Mouse (Mus musculus): ENCODE results near the gene Ildr1.

GRCm38 (mm10) chr16:36747767-36748166 is 54.0 kb downstream of the Ildr1 start:
- TF ChIP-seq CTCF (conservative IDR thresholded peaks at IDR 0.05; ENCODE audit: low read length) (no peak), NANOG (IDR thresholded peaks at IDR 0.05; ENCODE audit: borderline replicate concordance, low read length) (no peak), POU5F1 (IDR thresholded peaks at IDR 0.05; ENCODE audit: borderline replicate concordance, low read length) (no peak)

All from E14TG2a.4 (cell line).